Mouse (Mus musculus): ENCODE results near the gene Ubqln4.

DNA sequence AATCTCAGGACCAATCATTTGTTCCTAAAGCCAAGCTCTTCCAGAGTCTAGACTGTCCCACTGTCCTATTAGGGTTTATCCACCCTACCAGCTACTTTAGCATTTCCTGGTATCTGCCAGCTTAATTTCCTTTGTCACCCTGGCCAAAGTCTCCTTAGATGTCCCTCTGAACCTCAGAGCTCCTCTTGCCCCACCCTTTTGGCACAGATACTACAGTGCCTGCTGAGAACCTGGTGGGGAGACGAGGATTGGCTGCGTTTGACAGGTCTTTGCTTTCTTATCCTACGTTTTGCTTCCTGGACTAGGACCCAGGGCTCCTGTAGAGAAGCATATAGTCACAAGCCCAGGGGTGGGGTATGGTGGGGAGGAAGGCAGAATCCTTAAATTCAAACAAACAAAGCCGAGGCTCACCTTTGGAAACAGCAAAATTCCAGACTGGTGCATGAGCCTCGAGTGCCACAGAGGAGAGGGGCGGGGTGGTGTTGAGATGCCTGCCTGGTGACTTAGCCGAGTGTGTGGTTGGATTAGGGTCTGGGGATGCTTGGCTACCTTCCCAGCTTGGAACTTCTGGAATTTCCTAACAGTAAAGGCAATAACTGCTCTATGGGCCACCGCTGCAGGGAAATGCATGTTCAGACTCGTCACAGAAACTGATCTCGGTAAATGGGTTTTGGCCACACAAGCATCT lies 40.5 kb downstream of the Ubqln4 start:
- TF ChIP-seq CTCF (IDR thresholded peaks at IDR 0.05; ENCODE audit: extremely low read depth, insufficient read depth, insufficient read length, insufficient replicate concordance) (no peak), POLR2A (IDR thresholded peaks at IDR 0.05; ENCODE audit: low read depth, low read length) (no peak)
